Mouse (Mus musculus): ENCODE results near the gene Il34. TPM values are rescaled to one million over a fixed set of nuclear protein-coding genes. Genes with fewer than 3 reads are reported as not detected.
"Not testable (repeated sequence)": the region's sequence is repeated elsewhere in the genome, so short reads cannot be mapped to it uniquely, and the experiment has no call there.

Il34 gene
- total and polyA plus RNA-seq, 3 experiments: 3.3 to 15.3 (median 5.3) TPM

DNA sequence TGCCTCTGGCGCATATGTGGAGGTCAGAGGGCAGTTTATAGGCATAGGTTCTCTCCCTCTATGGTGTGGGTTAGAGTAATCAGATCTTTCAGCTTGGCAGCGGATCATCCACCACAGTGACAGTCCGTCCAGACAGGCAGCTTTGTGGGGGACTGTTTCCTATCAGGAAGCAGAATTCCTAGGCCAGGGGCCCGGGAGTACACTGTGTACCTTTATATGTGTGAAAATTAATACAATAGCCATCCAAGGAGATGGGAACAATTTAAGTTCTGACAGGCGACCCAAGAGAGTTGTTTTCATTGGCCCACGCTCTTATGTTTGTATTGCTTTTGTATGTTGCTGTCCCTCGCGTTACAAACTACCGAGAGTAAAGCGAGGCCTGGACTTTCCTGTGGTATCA, 14.6 kb downstream of the Il34 start:
- H3K4me3 ChIP-seq: no peak overlapping the region
- H3K27ac ChIP-seq: no peak overlapping the region
- no peaks in the 10 kb centered on the region for H3K36me3 ChIP-seq (ENCODE audit: control insufficient read depth, insufficient read depth, low read length)
- H3K79me2 ChIP-seq (replicated peaks; ENCODE audit: control insufficient read depth, insufficient read depth, low read length): no peaks in the 10 kb centered on the region
- no peak for DNase-seq
- peaks cover 6% of the 10 kb centered on the region for H3K4me1 ChIP-seq (ENCODE audit: control insufficient read depth, insufficient read depth, low read length)
- intact Hi-C loops (cut with DNase I): no loop called here
- 45% methylated on average over 10 of the region's 10 CpGs for WGBS
- TF ChIP-seq POLR2A (IDR thresholded peaks at IDR 0.05; ENCODE audit: insufficient read depth, low read depth, low read length) (no peak), EP300 (IDR thresholded peaks at IDR 0.05; ENCODE audit: insufficient read depth, low read depth, low read length) (0 out of 2 replicates have a peak, but pooled peaks have one; percentile 22)
- H3K27me3 ChIP-seq (ENCODE audit: control insufficient read depth, insufficient read depth, low read length): no peaks in the 10 kb centered on the region
- H3K9ac ChIP-seq (ENCODE audit: low read depth, low read length): no peak overlapping the region

- no peak for DNase-seq
- no peak for TF ChIP-seq CTCF (IDR thresholded peaks at IDR 0.05)
- no peak for TF ChIP-seq POLR2A (IDR thresholded peaks at IDR 0.05; ENCODE audit: insufficient read depth, low read depth, low read length)
- no peak for TF ChIP-seq EP300 (IDR thresholded peaks at IDR 0.05; ENCODE audit: insufficient read depth, low read depth, low read length)
- Histone ChIP-seq H3K36me3 (ENCODE audit: control insufficient read depth, insufficient read depth, low read length) (no peaks in the 10 kb centered on the region), H3K27ac (peak overlapping the region; percentile 7; the same call in 1 of the 2 replicates), H3K79me2 (replicated peaks; ENCODE audit: control insufficient read depth, insufficient read depth, low read length) (no peaks in the 10 kb centered on the region), H3K4me1 (ENCODE audit: control insufficient read depth, insufficient read depth, low read length) (peaks cover 6% of the 10 kb centered on the region), H3K9ac (ENCODE audit: low read depth, low read length) (no peak overlapping the region), H3K27me3 (ENCODE audit: control insufficient read depth, insufficient read depth, low read length) (no peaks in the 10 kb centered on the region), H3K4me3 (no peak overlapping the region)
- intact Hi-C loops (cut with DNase I): no loop called here
- WGBS: 62% methylated on average over 6 of the region's 6 CpGs
Measured at GRCm38 (mm10) chr8:110790270-110790669, 15.5 kb downstream of the Il34 start.

GRCm38 (mm10) chr8:110789571-110789970, 16.2 kb downstream of the Il34 start:
- TF ChIP-seq EP300 (IDR thresholded peaks at IDR 0.05; ENCODE audit: insufficient read depth, low read depth, low read length) (no peak), CTCF (IDR thresholded peaks at IDR 0.05) (no peak), POLR2A (IDR thresholded peaks at IDR 0.05; ENCODE audit: insufficient read depth, low read depth, low read length) (no peak)
- no peak overlapping the region for H3K4me3 ChIP-seq
- H3K27me3 ChIP-seq (ENCODE audit: control insufficient read depth, insufficient read depth, low read length): no peaks in the 10 kb centered on the region
- H3K9ac ChIP-seq (ENCODE audit: low read depth, low read length): no peak overlapping the region
- no peak overlapping the region; the same call in 1 of the 2 replicates for H3K27ac ChIP-seq
- no peaks in the 10 kb centered on the region for H3K79me2 ChIP-seq (replicated peaks; ENCODE audit: control insufficient read depth, insufficient read depth, low read length)
- WGBS: 70% methylated on average over 12 of the region's 12 CpGs
- no peaks in the 10 kb centered on the region for H3K36me3 ChIP-seq (ENCODE audit: control insufficient read depth, insufficient read depth, low read length)
- DNase-seq: no peak
- intact Hi-C loops (cut with DNase I): no loop called here
- peaks cover 6% of the 10 kb centered on the region for H3K4me1 ChIP-seq (ENCODE audit: control insufficient read depth, insufficient read depth, low read length)

DNA sequence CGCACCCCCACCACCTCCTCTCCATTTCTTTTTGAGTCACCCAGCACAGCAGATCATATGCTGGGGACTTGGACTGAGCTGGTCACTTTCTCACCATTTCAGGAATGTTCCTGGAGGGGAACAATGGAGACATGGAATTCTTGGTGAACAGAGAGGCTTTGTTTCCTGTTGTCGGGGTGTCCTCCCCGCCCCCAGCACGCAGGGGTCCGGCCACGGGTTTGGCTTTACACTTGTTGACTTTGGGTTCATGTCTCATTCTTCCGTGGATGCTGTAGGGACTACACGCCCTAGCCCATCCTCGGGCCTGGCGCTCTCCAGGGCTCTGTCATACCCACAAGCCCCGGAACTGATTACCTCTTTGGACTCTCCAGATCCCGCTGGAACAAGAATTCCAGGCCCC, 16.7 kb downstream of the Il34 start:
- Histone ChIP-seq H3K79me2 (replicated peaks; ENCODE audit: control insufficient read depth, insufficient read depth, low read length) (no peaks in the 10 kb centered on the region), H3K36me3 (ENCODE audit: control insufficient read depth, insufficient read depth, low read length) (no peaks in the 10 kb centered on the region), H3K9ac (ENCODE audit: low read depth, low read length) (no peak overlapping the region), H3K4me3 (no peak overlapping the region), H3K27me3 (ENCODE audit: control insufficient read depth, insufficient read depth, low read length) (no peaks in the 10 kb centered on the region), H3K4me1 (ENCODE audit: control insufficient read depth, insufficient read depth, low read length) (peaks cover 6% of the 10 kb centered on the region), H3K27ac (peak overlapping the region; percentile 28; the same call in 1 of the 2 replicates)
- intact Hi-C loops (cut with DNase I): no loop called here
- WGBS: 46% methylated on average over 12 of the region's 12 CpGs
- no peak for TF ChIP-seq POLR2A (IDR thresholded peaks at IDR 0.05; ENCODE audit: insufficient read depth, low read depth, low read length)
- no peak for TF ChIP-seq CTCF (IDR thresholded peaks at IDR 0.05)
- no peak for TF ChIP-seq EP300 (IDR thresholded peaks at IDR 0.05; ENCODE audit: insufficient read depth, low read depth, low read length)
- no peak for DNase-seq

DNA sequence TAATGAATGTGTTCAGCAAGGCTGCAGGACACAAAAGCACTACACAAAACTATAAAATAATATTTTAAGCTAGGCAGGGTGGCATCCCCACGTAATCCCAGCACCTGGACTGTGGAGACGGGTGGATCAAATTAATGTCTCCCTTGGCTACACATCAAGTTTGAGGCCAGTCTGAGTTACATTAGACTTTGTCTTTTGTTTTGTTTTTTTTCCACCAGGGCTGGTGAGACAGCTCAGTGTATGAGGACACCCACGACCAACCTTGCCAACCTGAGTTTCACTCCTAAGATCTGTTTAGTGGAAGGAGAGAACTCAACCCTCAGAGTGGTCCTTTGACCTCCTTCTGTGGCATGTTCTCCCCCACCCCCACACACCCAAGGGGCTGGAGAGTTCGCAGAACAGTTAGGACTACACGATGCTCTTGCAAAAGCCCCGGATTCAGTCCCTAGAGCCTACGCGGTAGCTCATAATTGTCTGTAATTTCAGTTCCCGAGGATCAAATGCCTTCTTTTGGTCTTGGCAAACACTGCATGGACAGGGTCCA, 18.2 kb downstream of the Il34 start:
- H3K36me3 ChIP-seq (ENCODE audit: control insufficient read depth, insufficient read depth, low read length): no peaks in the 10 kb centered on the region
- no peak overlapping the region for H3K9ac ChIP-seq (ENCODE audit: low read depth, low read length)
- H3K79me2 ChIP-seq (replicated peaks; ENCODE audit: control insufficient read depth, insufficient read depth, low read length): no peaks in the 10 kb centered on the region
- DNase-seq: no peak
- H3K27me3 ChIP-seq (ENCODE audit: control insufficient read depth, insufficient read depth, low read length): no peaks in the 10 kb centered on the region
- no peak for TF ChIP-seq CTCF (IDR thresholded peaks at IDR 0.05)
- no peak for TF ChIP-seq EP300 (IDR thresholded peaks at IDR 0.05; ENCODE audit: insufficient read depth, low read depth, low read length)
- no peak for TF ChIP-seq POLR2A (IDR thresholded peaks at IDR 0.05; ENCODE audit: insufficient read depth, low read depth, low read length)
- peaks cover 4% of the 10 kb centered on the region for H3K4me1 ChIP-seq (ENCODE audit: control insufficient read depth, insufficient read depth, low read length)
- no peak overlapping the region for H3K27ac ChIP-seq
- 77% methylated on average over 9 of the region's 9 CpGs for WGBS
- intact Hi-C loops (cut with DNase I): no loop called here
- no peak overlapping the region for H3K4me3 ChIP-seq

DNA sequence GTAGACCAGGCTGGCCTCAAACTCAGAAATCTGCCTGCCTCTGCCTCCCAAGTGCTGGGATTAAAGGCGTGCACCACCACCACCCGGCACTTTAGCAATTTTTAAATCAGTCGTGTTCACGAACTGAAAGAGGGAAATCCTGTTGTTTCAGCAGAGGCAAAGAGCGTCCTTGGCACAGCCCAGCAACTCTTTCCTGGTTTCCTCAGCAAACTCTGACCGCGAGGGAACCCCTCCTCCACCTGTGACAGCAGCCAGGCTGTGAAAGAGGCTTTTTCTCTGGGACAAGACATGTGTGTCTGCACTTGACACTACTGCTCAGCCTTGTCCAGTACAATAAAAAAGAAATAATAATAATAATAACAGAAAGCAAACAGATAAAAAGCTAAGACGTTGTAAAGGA, 18.8 kb downstream of the Il34 start:
- intact Hi-C loops (cut with DNase I): no loop called here
- 44% methylated on average over 8 of the region's 8 CpGs for WGBS

GRCm38 (mm10) chr8:110786501-110786900, 19.2 kb downstream of the Il34 start:
- H3K36me3 ChIP-seq (ENCODE audit: control insufficient read depth, insufficient read depth, low read length); intact Hi-C loops (cut with DNase I); H3K9ac ChIP-seq (ENCODE audit: low read depth, low read length); H3K27me3 ChIP-seq (ENCODE audit: control insufficient read depth, insufficient read depth, low read length); H3K4me3 ChIP-seq; H3K79me2 ChIP-seq (replicated peaks; ENCODE audit: control insufficient read depth, insufficient read depth, low read length); H3K4me1 ChIP-seq (ENCODE audit: control insufficient read depth, insufficient read depth, low read length); DNase-seq; H3K27ac ChIP-seq: not testable (repeated sequence)
- WGBS: 76% methylated on average over 7 of the region's 7 CpGs

More for the DNA sequence above, 18.8 kb downstream of the Il34 start:
- Histone ChIP-seq H3K36me3 (ENCODE audit: control insufficient read depth, insufficient read depth, low read length) (no peaks in the 10 kb centered on the region), H3K27ac (no peak overlapping the region), H3K4me1 (ENCODE audit: control insufficient read depth, insufficient read depth, low read length) (peaks cover 4% of the 10 kb centered on the region), H3K27me3 (ENCODE audit: control insufficient read depth, insufficient read depth, low read length) (no peaks in the 10 kb centered on the region), H3K4me3 (no peak overlapping the region), H3K79me2 (replicated peaks; ENCODE audit: control insufficient read depth, insufficient read depth, low read length) (no peaks in the 10 kb centered on the region), H3K9ac (ENCODE audit: low read depth, low read length) (no peak overlapping the region)
- no peak for DNase-seq
- TF ChIP-seq CTCF (IDR thresholded peaks at IDR 0.05) (no peak), EP300 (IDR thresholded peaks at IDR 0.05; ENCODE audit: insufficient read depth, low read depth, low read length) (no peak), POLR2A (IDR thresholded peaks at IDR 0.05; ENCODE audit: insufficient read depth, low read depth, low read length) (no peak)

All from heart, adult 2 months (tissue).